Mouse (Mus musculus) activated CD4-positive, CD25-positive, alpha-beta regulatory T cell, adult 4 months (primary cell): ENCODE measurements around the gene Cobll1. TPM values are rescaled to one million over a fixed set of nuclear protein-coding genes. Genes with fewer than 3 reads are reported as not detected.

Source experiments
- ATAC-seq: one replicate; pipeline ENCODE4 v1.8.0; 2017
- polyA plus RNA-seq, 2 experiments: library from polyadenylated mRNA; unstranded; fragments of 100-300 nt; shearing (Covaris generic); gene quantifications; one replicate each; pipeline ENCODE4 v1.2.1; 2017

Gene Cobll1
- polyA plus RNA-seq, 2 experiments from 2014 or later, result 2.6 to 4.7 TPM

DNA sequence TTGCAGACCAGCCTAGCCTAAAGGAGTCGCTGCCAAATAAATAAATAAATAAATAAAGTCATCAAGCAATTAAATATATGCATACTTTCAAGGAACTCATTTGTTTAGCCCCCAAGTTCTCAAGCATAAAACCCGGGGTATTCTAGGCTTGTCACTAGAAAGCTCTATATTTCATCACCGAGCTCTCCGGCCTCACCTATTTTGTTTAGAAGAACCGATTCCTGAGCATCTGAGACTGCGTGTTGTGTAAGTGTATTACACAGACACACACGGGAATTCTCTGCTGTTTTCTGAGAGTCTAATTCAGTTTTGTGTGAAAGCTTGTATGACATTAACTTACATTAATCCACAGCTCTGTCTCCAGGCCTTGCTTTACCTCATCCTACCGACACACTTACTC is 2.6 kb downstream of the Cobll1 start:
- ATAC-seq, result no peak

DNA sequence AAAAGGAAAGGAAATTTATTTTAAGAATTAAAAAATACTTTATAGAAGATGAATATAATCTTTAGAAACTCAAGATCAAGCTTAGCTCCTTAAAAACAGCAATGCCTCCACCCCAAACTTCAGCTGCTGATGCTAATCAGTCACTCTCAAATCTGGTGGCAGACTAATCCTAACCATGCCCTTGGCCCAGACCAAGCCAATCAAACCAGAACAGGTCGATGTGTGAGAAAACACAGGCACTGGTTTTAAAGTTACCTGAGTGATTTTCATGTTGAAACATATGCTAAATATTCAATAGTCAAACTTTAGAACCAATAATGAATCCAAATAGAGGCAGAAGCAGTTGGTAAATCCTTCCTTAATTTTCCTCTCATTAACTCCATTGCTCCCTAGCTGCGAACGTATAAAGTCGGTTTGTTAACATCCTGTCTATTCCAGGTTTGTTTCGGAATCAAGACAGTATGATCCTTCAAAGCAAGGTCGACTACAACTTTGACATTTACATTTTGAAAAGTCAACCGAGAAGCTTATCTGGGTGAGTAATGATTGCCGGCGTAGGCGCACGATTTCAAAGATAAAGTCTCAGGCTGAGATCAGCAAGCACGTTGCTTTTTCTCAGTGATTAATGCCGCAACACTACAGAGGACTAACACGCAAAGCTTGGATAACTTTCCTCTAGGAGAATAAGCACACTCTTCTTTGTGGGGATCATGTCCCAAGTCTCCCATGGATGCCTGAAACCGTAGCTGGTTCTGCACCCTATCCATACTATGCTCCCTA is 6.3 kb downstream of the Cobll1 start:
- ATAC-seq, result no peak

DNA sequence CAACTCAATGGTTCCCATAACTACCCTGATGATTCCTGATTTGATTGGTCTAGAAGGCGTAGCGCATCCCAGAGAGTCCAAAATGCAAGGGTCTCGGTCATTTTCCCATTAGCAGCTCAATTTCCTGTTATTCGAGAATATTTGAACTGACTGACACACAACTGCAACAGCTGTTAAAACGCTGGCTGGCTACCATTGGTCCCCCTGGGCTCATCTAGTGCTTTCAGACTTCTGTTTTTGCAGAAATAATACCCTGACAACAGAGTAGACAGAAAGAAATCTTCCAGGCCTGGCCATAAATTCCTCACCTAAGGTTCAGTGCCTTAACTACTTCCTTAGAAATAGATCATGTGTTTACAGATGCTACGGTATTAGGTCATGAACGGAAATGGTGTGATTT is 10.8 kb downstream of the Cobll1 start:
- ATAC-seq, result no peak

DNA sequence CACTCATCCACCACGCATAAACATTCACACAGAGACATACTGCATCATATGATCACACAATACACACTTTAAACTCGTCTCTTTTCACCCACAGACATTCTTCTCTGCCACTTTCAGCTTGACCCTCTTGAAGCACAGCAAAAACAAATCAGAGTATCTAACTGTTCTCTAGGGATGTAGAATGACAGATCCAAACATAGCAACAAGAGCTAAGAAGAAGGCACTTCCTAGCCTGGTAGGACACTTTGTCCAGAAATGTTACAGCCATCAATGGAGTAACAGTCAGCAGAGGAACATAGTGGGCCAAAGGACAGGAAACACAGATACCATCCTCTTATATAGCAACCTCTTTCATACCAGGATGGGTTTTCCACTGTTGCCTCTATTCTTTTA is 11.3 kb downstream of the Cobll1 start:
- ATAC-seq, result no peak

DNA sequence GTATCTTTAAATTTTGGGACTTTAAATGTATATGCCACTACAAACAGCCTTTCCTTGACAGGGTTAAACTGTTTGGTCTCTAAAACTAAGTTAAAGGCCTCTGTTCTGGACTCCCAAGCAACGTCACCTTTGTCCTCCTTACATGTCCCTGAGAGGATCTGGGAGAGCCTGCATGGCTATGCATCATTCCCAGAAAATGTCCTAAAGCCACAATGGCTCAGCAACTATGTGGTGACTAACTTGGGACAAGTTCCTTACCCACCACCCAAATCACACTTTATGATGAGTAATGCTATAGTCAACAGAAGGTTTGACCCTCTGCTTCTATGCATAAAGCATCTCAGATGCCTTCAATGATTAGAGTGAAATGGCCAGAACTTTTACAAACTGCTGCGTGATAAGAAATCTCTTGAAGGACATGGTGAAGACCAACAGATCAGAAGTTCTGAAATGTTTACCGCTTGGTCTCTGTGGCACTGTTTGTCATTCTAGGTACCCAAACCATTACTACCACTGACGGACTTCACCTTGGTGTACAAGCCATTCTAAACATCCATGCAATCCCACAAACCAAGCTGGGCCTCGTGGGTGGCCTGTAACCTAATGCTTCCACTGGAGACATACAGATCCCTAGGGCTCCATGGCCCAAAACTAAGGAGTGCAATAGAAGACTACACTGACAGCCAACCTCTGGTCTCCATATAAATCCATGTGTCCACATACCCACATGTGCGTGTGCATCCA is 11.9 kb downstream of the Cobll1 start:
- no peak for ATAC-seq

DNA sequence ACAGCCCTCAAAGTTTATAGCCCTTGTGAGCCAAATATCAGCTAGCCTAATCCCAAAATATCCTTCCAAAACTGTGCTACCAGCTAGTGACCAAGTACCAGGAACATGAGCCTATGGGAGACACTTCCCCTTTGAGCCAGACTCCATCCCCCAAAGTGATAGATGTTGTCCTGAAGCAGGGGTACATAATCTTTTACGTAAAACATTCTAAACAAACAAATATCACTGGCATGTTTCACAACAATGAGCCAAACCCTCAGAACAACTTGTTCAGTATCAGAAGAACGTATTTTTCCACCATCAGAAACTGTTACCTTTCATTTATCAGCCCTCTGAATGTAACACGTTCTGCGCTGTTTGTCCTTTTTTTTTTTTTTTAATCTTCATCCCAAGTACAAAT is 12.7 kb downstream of the Cobll1 start:
- no peak for ATAC-seq

DNA sequence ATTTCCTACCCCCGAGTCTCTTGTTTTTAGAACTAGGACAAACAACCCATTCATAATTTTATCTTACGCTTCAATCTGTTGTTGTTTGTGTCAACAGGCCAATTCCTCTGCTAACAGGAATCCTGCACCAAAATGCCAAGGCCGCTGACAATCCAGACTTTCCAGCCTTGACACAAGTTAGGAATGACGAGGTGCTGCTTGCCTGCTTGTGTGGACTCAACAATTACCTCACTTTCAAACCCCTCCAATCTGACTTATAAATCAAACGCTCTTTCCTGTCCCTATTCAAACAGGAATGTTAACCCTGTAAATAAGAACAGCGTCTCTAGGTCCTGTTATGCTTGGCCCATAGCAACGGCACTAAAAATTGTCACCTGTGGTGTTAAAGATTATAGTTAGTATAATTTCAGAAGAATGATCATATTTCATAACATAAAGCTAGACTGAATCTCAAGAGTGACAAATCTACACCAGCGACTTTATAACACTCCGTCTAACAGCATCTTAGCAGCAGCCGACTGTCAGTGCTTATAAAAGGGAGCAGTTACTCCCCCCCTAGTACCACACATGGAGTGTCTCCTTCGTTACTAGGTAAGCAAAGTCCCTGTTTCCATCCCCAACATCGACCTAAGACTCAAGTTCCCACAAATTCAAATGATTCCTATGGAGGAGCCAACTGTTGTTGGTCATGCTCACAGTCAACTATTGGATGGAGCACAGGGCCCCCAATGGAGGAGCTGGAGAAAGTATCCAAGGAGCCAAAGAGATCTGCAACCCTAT is 15.1 kb downstream of the Cobll1 start:
- no peak for ATAC-seq

DNA sequence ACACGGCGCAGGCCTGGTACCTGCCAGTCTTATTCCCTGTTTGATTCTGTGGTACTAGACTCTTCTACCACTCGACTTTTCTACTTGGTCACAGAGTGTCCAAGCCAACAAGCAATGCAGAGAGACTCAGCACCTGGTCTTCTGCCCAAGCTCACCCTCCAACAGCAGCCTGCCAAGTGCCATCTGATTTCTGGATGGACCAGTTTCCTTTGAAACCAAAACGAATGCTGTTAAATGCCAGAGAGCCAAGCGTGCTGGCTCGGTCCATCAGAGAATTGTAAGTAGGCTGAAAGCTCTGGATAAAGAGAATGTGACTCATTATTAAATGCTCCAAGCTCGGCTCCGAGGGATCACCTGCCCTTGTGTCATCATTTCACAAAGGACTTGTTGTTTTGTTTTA is 16.2 kb downstream of the Cobll1 start:
- ATAC-seq, result no peak

DNA sequence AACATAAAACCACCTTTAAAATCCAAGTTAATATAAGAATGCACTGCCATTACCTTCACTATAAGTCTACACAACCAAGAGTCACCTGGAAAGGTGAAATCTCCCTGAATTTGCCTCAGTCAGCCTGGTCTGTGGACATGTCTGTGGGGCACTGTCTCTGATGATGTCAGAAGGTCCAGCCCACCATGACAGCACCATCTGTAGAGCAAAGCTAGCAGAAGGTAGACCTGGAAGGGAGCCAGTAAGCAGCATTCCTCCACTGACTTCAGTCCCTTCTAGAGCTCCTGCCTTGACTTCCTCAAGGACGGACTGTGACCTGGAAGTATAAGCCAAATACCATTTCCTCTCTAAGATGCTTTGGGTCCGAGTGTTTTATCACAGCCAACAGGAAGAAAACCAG is 17.6 kb downstream of the Cobll1 start:
- ATAC-seq, result no peak

DNA sequence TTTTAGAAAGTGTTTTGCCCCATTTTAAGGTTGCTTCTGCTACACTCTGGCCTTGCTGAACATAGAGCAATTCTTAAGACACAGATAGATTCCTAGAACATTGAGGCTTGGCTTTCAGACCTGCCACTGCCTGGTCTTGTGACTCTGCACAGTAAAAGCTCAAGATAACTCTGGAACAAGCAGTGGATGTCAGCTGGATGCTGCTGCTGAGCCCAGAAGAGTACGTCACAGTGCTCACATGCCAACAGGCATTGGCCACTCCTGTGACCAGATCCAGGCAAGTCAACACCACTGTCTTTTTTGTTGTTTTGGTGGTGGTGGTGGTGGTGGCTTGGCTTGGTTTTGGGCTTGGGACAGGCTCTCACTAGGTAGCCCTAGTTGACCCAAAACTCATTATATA is 18.6 kb downstream of the Cobll1 start:
- no peak for ATAC-seq

DNA sequence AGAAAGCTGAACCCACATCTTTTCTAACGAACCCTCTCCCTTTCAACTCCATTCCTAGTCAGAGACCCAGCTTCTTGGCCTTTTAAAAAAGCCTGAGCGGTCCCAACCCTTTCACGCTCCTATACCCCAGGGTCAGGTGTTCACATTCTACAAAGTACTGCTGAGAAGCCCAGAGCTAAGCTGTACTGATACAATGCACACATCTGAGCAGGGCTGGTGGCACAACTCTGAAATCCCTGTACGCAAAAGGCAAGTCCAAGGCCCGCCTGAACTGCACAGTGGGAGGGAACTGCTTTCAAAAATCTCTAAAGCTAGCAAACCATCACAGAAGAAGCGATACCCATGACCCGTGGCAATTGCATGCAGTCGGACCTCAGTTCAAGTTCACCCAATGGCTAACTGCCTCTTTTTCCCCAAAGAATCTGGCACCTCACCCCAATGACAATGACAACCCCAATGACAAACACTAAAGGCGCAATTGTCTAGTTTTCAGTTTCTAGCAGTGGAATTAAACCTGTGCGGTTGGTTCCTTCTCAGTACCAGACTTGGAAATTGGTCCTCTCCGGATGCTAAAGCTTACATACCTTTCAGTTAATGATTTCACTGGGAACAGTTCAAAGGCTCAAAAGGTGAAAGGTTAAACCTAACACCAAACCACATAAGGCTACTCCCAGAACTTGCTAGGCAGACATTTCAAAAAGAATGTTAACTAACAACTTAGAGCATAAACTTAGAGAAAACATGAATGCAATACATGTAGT is 19.6 kb downstream of the Cobll1 start:
- ATAC-seq, result no peak

DNA sequence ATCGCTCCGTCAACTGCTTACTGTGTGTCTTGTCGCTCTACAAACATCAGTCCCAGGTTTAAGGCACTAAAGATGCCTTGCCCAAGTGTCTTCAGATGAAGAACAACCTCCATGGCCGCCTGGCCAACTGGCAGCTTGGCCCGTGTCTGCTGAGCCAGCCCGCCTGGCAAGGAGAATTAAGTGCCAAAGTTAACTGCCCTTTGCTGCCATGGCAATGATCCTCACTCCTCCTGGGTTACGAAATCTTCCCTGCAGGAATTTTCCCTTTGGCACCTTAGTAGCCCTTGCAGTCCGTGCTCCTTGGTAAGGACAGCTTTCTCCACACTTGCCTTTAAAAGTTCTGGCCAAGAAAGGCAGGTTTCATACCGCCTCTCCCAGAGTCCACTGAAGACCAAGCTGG is 20.9 kb downstream of the Cobll1 start:
- no peak for ATAC-seq

DNA sequence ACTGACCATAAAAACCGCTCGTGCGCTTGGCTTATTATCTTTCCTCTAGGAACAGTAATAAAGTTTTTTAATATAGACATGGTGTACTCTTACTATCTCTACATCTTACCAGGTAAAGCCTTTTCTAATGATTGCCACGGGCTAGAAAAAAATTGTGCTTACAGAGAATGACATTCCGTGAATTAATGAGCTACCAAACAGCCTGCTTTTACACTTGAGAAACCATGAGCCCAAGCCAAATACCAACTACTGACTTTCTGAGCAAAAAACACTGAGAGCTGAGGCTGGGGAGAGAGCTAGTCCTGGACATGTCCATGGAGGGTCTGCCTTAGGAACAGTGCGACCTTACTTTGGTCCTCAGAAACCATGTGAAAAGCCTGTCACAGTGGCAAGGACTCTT is 21.5 kb downstream of the Cobll1 start:
- no peak for ATAC-seq

DNA sequence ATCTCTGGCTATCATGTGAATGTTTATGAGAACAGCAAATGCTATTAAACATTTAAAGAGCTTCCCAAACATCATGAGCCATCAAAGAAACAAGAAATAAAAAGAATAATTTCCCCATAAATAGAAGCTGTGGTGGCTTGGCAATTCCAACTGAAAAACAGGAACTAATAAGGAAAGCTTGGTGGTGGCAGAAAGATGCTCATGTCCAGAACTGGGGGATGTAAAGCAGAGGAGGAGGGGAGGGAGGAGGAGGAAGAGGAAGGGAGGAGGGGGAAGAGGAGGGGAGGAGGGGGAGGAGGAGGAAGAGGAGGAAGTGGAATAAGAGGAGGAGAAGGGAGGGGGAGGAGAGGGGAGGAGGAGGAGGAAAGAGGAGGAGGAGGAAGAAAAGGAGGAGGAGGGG is 23.0 kb downstream of the Cobll1 start:
- no peak for ATAC-seq

DNA sequence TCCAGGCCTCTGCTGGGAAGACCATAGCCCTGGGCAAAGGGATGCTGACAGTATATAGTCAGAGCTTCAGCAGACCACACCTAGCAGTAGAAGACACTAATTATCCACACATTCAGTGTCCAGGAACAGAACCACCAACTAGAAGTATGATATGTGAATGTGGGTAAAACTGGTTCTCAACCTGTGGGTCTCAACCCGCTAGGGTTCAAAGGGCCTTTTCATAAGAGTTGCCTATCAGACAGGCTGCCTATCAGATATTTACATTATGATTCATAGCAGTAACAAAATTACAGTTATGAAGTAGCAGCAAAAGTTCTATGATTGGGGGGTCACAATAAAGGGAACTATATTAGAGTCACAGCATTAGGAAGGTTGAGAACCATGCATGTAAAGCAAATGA is 24.6 kb downstream of the Cobll1 start:
- no peak for ATAC-seq

DNA sequence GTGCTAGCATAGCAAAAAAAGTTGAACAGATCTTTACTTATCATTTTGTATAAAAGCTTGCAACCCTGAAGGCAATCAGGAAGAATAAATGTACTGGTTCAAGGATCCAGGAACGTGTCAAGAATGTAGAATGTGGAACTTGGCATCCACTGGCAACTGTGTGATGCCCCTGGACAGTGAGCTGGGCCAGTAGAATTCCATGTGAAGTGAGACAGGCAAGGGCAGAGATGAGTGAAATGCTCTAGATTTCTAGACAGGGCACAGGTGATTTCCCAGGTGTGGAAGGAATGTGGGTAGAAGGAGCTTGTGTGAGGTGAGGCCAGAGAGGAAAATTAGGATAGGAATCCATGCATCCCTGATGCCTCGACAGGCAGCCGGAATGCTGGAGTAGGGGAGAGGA is 25.5 kb downstream of the Cobll1 start:
- ATAC-seq, result no peak

DNA sequence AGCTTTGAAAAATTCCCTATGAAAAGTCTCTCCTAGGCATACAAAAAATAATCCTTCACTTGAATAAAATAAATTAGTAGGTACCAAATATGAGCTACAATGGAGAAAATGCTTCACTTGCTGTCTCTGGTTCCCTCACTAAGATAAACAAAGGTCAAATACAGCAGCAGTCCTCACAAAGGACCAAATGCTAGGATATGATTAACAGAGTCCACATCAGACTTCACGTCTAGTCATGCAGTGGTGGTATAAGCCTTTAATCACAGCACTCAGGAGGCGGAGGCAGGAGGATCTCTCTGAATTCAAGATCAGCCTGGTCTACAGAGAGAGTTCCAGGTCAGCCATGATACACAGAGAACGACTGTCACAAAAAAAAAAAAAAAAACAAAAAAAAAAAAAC is 27.6 kb downstream of the Cobll1 start:
- ATAC-seq, result no peak

DNA sequence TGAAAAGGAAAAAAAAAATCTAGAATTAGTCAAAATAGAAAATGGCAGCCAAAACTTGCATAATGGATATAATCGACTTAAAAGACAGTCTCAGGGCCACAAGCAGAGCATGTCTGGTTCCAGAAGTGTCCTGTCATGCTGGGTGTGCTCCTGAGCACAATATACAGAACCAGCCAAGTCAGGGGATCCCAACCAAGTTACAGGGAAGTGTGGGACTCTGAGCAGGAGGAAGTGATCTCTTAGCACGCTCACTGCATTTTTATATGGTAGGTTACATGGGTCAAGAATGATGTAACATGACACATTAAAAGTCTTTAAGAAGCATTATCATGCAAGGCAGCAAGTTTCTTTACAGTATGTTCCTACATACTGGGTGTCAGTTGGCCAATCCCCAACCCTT is 31.5 kb downstream of the Cobll1 start:
- no peak for ATAC-seq

DNA sequence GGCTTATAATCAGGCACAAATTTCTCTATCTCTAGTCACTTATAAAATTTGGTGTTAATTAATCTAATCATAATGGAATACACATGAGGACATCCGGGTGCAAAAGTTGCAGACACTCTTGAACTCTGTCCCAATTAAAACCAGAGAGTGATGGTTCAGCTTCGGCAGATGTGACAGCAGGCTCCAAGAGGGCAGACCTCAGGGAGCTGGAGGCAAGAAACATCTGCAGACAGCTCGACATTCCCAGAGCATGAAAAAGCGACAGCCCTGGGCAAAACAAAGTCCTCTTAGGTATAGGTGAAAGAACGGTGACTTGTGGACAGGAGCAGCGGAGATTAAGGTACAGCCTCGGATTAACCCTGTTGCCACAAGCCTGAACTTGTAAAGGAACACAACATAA is 35.5 kb downstream of the Cobll1 start:
- no peak for ATAC-seq

DNA sequence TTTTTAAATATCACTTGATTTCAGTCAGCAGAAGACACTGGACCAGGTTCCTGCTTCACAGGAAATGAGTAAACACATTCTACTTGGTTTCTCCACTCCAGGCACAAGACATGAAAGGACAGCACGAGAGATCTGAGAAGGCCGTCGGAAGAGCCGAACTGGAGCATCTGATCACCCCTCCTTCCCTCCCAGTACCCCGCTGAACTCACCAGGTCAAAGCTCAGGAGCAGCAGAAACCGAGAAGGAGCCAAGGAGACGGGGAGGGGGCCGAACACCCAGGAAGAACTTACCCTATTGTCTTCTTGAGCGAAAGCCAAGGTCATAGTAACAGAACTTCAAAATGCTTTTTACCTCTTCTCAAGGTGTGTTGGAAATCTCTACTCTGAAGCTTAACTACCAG is 39.5 kb downstream of the Cobll1 start:
- no peak for ATAC-seq

DNA sequence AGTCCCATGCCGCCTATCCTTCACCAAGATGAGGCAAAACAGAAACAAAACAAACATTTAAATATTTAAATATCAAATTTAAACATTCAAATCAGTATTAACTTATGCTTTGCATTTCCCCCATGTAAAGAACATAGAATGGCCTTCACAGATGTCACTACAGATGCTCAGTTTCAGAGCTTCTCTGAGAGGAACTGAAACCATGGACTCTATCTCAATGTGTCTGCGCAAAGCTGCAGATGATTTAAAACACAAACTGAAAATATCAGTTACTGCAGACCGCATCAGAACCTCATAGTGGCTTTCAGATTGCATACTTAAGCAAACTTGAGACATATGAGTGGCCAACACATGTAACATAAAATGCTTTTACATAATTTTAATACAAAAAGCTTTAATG is 40.6 kb downstream of the Cobll1 start:
- no peak for ATAC-seq

DNA sequence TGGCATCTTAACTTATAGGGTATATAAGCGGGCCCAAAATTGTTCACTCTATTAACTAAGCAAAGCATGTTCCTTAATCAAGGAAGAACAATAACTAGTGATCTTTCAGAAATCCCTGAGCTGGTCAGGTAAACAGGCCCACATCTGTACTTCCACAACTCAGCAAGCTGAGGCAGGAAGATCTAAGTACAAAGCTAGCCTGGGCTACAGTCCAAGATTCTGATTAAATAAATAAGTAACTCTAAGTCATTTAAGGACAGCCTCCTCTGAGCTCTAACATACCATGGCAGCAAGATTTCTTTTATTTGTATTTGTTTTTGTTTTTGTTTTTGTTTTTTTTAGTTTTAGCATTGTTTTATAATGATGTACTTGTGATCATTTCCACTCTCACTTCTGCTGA is 42.2 kb downstream of the Cobll1 start:
- no peak for ATAC-seq
